Mouse (Mus musculus) thymus, adult 2 months (tissue): ENCODE measurements around the gene Aldh3b2.

Experiments used
- CTCF ChIP-seq: fragments of 200-500 bp; IDR thresholded peaks from 2 replicates; pipeline ENCODE4 v1.5.1; 2012; ENCODE audit warnings: mild to moderate bottlenecking, control low read depth, low read length, moderate library complexity, borderline replicate concordance; ENCODE audit not compliant: control insufficient read depth, poor library complexity, insufficient read depth; ENCODE audit errors: extremely low read depth
- POLR2A ChIP-seq: fragments of 200-500 bp; IDR thresholded peaks from 2 replicates; pipeline ENCODE4 v1.6.1; 2012; ENCODE audit warnings: mild to moderate bottlenecking, low read length, control low read depth, moderate library complexity; ENCODE audit not compliant: control insufficient read depth, poor library complexity, insufficient read depth; ENCODE audit errors: extremely low read depth

DNA sequence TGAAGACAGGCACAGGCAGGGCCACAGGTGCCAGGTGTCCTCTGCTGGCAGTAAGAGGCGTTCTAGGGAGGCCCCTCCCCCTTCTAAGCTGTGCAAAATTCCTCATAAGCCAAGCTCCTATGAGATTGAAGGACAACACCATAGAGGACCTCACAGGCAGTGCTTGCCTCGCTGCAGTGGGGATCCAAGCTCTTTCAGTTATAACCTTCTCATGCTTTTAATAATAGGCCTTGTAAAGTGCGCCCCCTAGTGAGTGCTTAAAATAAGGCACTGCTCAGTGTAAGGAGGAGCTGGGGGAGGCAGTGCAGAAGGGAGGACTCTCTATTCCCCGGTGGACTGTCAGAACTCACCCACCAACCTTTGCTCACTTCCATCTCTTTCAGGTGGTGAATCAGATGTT is 8.2 kb downstream of the Aldh3b2 start:
- TF ChIP-seq CTCF (no peak), POLR2A (no peak)
